Mouse (Mus musculus) T-helper 1 cell (primary cell): Measurements from ENCODE around the gene Hephl1.

Experiments
- in situ Hi-C: fragments of 300-600 bp; cut with MboI, MseI; formaldehyde crosslinking; loops from one replicate; pipeline ENCODE4 v1.15.1; 2025; ENCODE audit warnings: high pct_unique_total_duplicates

The Hephl1 gene

GRCm38 (mm10) chr9:15018756-15019131 lies 93.2 kb downstream of the Hephl1 start:
- in situ Hi-C loops: loop anchor here (5.0 kb wide), 1 partner anchor 156 kb away; the partner anchor contains the start of gene Gpr83

GRCm38 (mm10) chr9:15017791-15018755 lies 93.8 kb downstream of the Hephl1 start:
- in situ Hi-C loops: loop anchor here (5.0 kb wide), 1 partner anchor 156 kb away; the partner anchor contains the start of gene Gpr83

GRCm38 (mm10) chr9:15015223-15015956 lies 96.5 kb downstream of the Hephl1 start:
- in situ Hi-C loops: loop anchor here (5.0 kb wide), 1 partner anchor 153 kb away; the partner anchor contains the start of gene Gpr83

- in situ Hi-C loops: no loop called here
Measured at GRCm38 (mm10) chr9:15007566-15007965, 104.3 kb downstream of the Hephl1 start.

- in situ Hi-C loops: no loop called here
Measured at GRCm38 (mm10) chr9:15004298-15004685, 107.6 kb downstream of the Hephl1 start.

- in situ Hi-C loops: no loop called here
Measured at GRCm38 (mm10) chr9:15003676-15004297, 108.1 kb downstream of the Hephl1 start.

- in situ Hi-C loops: no loop called here
Measured at GRCm38 (mm10) chr9:15002995-15003613, 108.8 kb downstream of the Hephl1 start.
